Mouse (Mus musculus): ENCODE results near the gene Prkab2. TPM values are rescaled to one million over a fixed set of nuclear protein-coding genes. Genes with fewer than 3 reads are reported as not detected.

The Prkab2 gene
- polyA plus RNA-seq, 1 experiment, result 8.3 TPM

DNA sequence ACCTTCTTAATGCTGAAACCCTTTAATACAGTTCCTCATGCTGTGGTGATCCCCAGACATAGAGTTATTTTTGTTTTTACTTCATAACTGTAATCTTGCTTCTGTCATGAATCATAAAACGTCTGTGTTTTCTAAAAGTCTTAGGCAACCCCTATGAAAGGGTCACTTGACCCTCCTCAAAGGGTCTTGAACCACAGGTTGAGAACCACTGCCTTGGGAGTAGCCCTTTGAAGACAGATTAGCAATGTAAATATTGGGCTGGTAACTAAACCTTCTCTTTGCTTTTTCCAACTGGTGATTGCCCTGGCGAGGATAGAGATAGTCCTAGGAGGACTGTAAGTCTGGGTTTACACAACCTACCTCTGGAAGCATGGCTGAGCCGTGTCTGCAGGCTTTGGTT lies 43.2 kb downstream of the Prkab2 start:
- H3K4me1 ChIP-seq (ENCODE audit: control insufficient read depth, insufficient read depth, low read length), result no peaks in the 10 kb centered on the region
- no peak for DNase-seq
- 46% methylated on average over 3 of the region's 3 CpGs for WGBS
- no peak overlapping the region for H3K4me3 ChIP-seq (replicated peaks; ENCODE audit: extremely low read depth, low read depth, low read length)
- no peak for TF ChIP-seq CTCF (IDR thresholded peaks at IDR 0.05; ENCODE audit: insufficient read depth, low read length)
- TF ChIP-seq POLR2A (IDR thresholded peaks at IDR 0.05; ENCODE audit: borderline replicate concordance, extremely low read depth, low read depth, low read length), result no peak

DNA sequence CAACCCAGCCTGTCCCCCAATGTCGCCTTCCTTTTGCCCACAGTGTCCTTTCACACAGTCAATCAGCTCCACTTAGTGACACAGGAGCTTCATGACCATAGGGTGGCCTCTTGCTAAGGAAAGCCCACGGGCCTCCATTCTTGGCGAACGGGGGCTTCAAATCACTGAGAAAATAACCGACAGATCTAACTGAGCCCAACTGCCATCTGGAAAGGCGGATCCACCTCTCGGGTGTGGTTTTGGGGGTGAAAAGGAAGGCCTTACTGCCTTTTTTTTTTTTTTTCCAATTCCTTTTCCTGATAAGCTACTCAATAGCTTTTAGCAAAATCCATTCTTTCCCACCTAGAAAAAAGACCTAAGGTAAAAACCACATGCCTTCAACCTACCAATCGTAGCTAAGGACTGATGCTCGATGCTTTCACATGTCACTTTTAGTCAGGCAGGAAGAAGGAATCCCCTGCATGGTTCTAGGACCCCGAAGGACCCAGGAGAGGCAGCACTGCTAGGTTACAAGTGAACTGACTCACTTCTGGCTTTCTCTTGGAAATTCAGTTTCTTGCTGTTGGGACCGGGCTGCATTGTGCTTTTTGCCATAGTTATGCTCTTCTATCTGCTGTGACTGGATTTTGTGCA lies 44.6 kb downstream of the Prkab2 start:
- TF ChIP-seq POLR2A (IDR thresholded peaks at IDR 0.05; ENCODE audit: borderline replicate concordance, extremely low read depth, low read depth, low read length) (no peak), CTCF (IDR thresholded peaks at IDR 0.05; ENCODE audit: insufficient read depth, low read length) (no peak)
- 86% methylated on average over 11 of the region's 11 CpGs for WGBS
- Histone ChIP-seq H3K4me1 (ENCODE audit: control insufficient read depth, insufficient read depth, low read length) (no peaks in the 10 kb centered on the region), H3K4me3 (replicated peaks; ENCODE audit: extremely low read depth, low read depth, low read length) (no peak overlapping the region)
- no peak for DNase-seq

DNA sequence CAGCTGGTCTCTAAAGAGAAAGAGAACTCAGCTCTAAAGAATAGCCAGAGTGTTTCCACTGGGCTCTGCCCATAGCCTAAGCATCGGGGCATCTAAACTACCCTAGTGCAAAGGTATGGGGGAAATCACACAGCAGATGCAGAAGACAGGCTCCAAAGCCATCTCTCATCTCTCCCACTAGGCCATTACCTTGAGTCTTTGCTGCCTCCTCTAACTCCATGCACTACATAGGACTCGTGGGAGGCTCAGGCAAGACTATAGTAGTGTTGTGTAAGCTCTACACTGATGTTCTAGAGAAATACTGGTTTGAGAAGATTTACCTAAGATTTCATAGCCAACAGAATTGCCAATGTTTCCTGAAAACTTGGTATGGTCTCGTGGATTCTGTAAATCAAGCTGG lies 47.5 kb downstream of the Prkab2 start:
- 88% methylated on average over 3 of the region's 3 CpGs for WGBS
- no peak for DNase-seq
- H3K4me3 ChIP-seq (replicated peaks; ENCODE audit: extremely low read depth, low read depth, low read length), result no peak overlapping the region
- TF ChIP-seq POLR2A (IDR thresholded peaks at IDR 0.05; ENCODE audit: borderline replicate concordance, extremely low read depth, low read depth, low read length) (no peak), CTCF (IDR thresholded peaks at IDR 0.05; ENCODE audit: insufficient read depth, low read length) (no peak)
- no peaks in the 10 kb centered on the region for H3K4me1 ChIP-seq (ENCODE audit: control insufficient read depth, insufficient read depth, low read length)

DNA sequence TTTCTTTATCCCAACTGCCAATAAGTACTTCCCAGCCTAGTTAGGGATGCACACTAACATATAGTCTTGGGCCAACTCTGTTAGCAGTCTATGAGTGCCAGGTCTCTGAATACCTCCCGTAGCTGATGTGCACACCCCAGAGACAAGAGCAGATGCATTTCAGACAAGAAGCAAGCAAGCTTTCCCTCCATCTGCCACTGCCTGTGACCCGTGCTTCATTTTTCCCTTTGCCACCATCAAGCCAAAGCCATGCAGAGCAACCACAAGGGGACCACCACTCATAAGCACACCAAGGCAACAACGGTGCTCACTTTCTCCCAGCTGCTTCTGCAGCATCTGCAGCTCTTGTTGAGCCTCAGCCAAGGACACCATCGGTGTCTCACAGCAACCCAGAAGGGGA lies 48.6 kb downstream of the Prkab2 start:
- no peaks in the 10 kb centered on the region for H3K4me1 ChIP-seq (ENCODE audit: control insufficient read depth, insufficient read depth, low read length)
- H3K4me3 ChIP-seq (replicated peaks; ENCODE audit: extremely low read depth, low read depth, low read length), result no peak overlapping the region
- no peak for TF ChIP-seq CTCF (IDR thresholded peaks at IDR 0.05; ENCODE audit: insufficient read depth, low read length)
- TF ChIP-seq POLR2A (IDR thresholded peaks at IDR 0.05; ENCODE audit: borderline replicate concordance, extremely low read depth, low read depth, low read length), result no peak
- 76% methylated on average over 4 of the region's 4 CpGs for whole genome bisulfite sequencing
- no peak for DNase-seq

DNA sequence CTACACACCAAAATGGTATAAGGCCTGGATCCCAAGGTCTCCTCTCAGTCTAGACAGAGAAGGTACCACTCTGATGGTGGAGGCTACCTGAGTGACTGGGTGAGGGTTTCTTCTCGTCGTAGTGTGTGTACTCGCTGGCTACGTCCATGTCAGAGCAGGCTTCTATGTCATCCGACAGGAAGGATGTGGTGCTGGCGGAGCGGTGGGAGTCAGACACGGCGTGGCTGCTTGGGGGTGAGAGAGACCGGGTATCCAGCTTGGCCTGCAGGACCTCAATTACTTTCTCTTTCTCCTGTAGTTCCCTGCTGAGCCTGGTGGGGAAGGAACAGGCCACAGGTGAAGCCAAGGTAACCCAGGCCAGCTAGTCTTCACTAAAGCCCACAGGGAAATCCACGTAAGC lies 52.1 kb downstream of the Prkab2 start:
- H3K4me3 ChIP-seq (replicated peaks; ENCODE audit: extremely low read depth, low read depth, low read length), result no peak overlapping the region
- TF ChIP-seq CTCF (IDR thresholded peaks at IDR 0.05; ENCODE audit: insufficient read depth, low read length) (no peak), POLR2A (IDR thresholded peaks at IDR 0.05; ENCODE audit: borderline replicate concordance, extremely low read depth, low read depth, low read length) (no peak)
- 81% methylated on average over 11 of the region's 11 CpGs for WGBS
- no peaks in the 10 kb centered on the region for H3K4me1 ChIP-seq (ENCODE audit: control insufficient read depth, insufficient read depth, low read length)
- no peak for DNase-seq

DNA sequence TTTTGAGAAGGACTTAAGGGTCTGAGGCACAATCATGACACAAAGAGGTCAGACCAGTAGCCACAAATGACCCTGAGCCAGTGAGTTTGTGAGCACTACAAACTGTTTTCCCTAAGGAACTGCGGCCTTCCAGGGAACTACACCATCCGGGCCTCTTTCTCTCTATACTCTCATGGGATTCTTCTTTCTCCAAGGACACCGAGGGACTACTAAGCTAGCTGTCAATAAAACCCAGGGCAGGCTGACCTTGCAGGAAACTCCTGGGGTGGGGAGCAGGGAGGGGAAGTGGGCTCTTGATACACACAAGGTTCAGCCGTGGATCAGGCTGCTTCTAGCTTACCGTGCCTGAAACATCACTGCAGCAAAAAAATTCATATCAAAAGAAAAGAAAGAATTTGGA lies 52.9 kb downstream of the Prkab2 start:
- no peaks in the 10 kb centered on the region for H3K4me1 ChIP-seq (ENCODE audit: control insufficient read depth, insufficient read depth, low read length)
- DNase-seq, result no peak
- WGBS, result 42% methylated on average over 5 of the region's 5 CpGs
- H3K4me3 ChIP-seq (replicated peaks; ENCODE audit: extremely low read depth, low read depth, low read length), result no peak overlapping the region
- TF ChIP-seq CTCF (IDR thresholded peaks at IDR 0.05; ENCODE audit: insufficient read depth, low read length), result no peak
- no peak for TF ChIP-seq POLR2A (IDR thresholded peaks at IDR 0.05; ENCODE audit: borderline replicate concordance, extremely low read depth, low read depth, low read length)

DNA sequence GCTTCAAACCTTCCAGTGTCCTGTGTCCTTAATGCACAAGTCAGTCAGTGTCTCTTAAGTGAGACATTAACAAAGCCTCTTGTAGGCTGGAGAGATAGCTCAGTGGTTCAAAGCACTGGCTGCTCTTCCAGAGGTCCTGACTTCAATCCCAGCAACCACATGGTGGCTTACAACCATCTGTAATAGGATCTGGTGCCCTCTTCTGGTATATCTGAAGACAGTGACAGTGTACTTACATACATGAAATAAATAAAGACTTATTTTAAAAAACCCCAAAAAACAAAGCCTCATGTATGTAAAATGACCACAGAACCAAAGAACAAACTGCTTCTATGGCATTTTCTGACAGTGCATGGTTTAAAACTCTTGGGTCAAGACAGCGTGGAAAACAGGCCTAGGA lies 57.9 kb downstream of the Prkab2 start:
- Histone ChIP-seq H3K4me3 (replicated peaks; ENCODE audit: extremely low read depth, low read depth, low read length) (no peak overlapping the region), H3K4me1 (ENCODE audit: control insufficient read depth, insufficient read depth, low read length) (no peaks in the 10 kb centered on the region)
- 87% methylated on average over 1 of the region's 1 CpGs for WGBS
- DNase-seq, result no peak
- no peak for TF ChIP-seq CTCF (IDR thresholded peaks at IDR 0.05; ENCODE audit: insufficient read depth, low read length)
- no peak for TF ChIP-seq POLR2A (IDR thresholded peaks at IDR 0.05; ENCODE audit: borderline replicate concordance, extremely low read depth, low read depth, low read length)

DNA sequence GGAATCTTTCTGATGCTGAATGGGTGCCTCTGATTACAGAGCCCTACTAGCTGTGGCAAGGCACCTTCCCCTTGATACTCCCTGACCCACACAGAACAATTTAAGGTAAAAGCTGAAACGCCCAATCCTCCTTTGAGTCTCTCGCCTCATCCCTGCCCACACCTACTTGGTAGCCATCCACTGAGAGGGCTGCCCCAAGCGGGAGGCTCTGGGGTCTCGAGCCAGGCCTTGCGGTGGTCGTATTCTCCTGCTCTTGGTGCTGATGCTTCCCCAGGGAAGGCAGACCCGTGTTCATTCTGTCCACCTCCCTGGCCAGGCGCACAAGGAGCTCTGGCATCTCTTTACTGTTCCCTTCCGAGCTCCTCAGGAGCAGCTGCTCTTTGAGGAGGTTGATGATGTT lies 61.1 kb downstream of the Prkab2 start:
- Histone ChIP-seq H3K4me3 (replicated peaks; ENCODE audit: extremely low read depth, low read depth, low read length) (no peak overlapping the region), H3K4me1 (ENCODE audit: control insufficient read depth, insufficient read depth, low read length) (no peaks in the 10 kb centered on the region)
- TF ChIP-seq CTCF (IDR thresholded peaks at IDR 0.05; ENCODE audit: insufficient read depth, low read length), result no peak
- TF ChIP-seq POLR2A (IDR thresholded peaks at IDR 0.05; ENCODE audit: borderline replicate concordance, extremely low read depth, low read depth, low read length), result no peak
- no peak for DNase-seq
- 80% methylated on average over 9 of the region's 9 CpGs for WGBS

Other genes starting within 250 kb of the Prkab2 start
- not detected in 2 replicates for gene Olfr1402, start 236.2 kb upstream of the Prkab2 start, polyA plus RNA-seq (2012; rRNA removed)
- gene Chd1l, start 48.0 kb upstream of the Prkab2 start, polyA plus RNA-seq (2012; rRNA removed), result 3.8 and 5.2 TPM in 2 replicates
- 8.0 and 15.1 TPM in 2 replicates for gene Fmo5, start 29.4 kb upstream of the Prkab2 start, polyA plus RNA-seq (2012; rRNA removed)
- gene Gm17651, start 16.5 kb downstream of the Prkab2 start, polyA plus RNA-seq (2012; rRNA removed), result not detected in 2 replicates
- gene Pde4dip, start 230.5 kb downstream of the Prkab2 start, polyA plus RNA-seq (2012; rRNA removed), result 26.8 and 68.2 TPM in 2 replicates
- gene Sec22b, start 243.0 kb downstream of the Prkab2 start, polyA plus RNA-seq (2012; rRNA removed), result 25.9 TPM in 2 replicates

Measured in lung, adult 2 months (tissue).